Mouse (Mus musculus) urinary bladder, postnatal 25 days (tissue): ENCODE results near the gene Cdc34b.

Source experiments
- DNase-seq: peaks from one replicate; pipeline ENCODE4 v3.0.0; 2022; ENCODE audit warnings: low spot score

The Cdc34b gene

DNA sequence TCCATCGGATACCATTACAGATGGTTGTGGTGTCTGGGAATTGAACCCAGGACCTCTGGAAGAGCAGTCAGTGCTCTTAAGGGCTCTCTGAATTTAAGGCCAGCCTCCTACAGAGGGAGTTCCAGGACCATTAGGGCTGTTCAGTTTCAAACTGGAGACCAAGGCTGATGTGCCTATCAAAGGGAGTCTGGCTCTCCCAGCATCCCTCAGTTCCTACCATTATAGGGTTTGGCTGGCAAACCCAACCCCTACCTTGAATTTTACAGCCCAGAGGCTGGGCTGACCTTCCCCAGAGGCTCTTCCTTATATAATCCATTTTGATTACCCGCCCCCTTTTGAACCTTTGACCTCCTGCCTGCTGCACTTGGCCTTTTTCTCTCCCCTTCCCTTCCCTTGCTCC is 5.8 kb upstream of the Cdc34b start:
- no peak for DNase-seq

DNA sequence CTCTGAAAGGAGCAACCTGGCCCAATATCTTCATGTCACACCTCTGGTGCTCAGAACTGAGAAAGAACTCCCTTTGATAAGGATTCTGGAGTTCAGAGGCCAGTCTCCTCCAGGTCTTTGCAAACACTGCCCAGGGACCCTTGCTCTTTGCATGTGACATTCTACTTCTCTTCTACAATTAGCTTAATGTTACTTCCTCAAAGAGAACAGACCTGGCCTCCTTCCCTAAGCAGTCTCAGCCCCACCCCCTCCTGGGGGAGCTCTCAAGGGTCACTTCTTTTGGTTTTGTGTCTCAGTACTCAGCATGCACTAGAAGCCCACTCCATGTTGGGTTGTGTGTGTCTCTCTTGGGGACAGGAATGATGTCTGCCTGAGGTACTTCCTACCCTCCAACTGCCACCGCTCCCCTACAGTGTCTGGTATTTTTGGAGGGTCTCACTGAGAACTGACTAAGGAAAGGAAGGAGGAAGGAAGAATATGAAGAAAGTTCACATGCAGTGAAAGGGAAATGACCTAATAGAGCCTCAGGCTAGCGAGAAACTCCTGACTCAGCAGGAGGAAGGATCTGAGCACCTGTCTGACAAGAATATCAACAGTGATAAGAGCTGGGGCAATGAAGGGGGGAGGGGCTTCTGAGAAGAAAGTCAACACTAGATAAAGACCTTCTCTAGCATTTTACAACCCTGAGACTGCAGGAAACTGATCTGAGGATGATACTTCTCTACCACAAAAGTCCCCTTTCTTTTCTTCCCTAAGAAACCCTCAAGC is 11.5 kb downstream of the Cdc34b start:
- peak; percentile 18 for DNase-seq

DNA sequence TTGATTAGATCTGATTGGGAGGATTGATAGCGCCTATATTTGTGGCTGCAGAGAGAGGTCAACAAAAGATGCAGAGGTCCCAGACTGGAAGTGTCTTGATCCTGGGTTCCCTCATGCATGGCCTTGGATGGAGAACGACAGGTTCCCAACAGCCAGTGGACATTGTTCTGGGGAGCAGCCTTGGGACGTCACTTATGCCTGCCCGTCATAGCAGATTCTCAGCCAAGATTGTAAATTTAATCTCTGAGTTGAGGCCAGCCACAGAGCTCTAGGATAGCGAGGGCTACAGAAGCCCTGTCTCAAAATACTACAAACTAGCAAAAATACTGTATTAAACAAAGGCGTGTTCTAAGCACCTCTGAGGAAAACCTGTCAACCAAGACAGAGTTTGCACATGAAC is 18.3 kb downstream of the Cdc34b start:
- no peak for DNase-seq

DNA sequence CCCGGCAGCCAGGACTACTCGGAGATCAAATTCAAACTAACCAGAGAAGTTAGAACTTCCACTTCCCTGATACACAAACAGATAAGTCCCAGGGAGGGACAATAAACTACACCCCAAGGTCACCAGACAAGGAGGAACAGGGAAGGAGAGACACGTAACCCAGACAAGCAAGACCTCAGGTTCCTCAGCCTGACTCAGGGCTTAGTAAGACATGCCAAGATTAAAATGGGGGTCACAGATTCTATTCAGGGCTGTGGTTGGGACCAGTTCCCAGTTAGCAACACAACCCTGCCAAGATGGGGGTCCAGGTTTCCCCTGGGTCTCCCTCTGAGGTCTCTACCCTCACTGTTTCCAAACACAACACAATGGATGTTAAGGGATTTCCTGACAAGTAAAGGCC is 18.8 kb downstream of the Cdc34b start:
- DNase-seq: no peak

DNA sequence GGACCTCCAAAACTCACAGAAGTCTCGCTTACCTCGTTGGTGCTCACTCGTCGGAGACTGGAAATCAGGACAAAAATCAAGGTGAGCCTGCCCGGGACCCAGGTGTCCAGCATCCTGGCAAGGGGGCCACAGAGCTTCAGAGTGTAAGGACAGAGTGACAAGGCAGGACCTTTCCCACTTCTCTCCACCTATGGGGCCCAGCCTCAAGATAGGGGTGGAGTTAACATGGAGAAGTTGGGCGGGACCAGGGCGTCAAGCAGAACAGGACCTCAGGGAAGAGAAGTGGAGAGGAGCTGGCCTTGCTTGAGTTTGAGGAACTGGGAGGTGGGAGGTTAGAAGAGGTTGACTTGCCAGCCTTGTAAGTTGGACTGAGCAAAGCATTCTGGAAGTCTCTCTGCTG is 19.2 kb downstream of the Cdc34b start:
- DNase-seq: no peak

DNA sequence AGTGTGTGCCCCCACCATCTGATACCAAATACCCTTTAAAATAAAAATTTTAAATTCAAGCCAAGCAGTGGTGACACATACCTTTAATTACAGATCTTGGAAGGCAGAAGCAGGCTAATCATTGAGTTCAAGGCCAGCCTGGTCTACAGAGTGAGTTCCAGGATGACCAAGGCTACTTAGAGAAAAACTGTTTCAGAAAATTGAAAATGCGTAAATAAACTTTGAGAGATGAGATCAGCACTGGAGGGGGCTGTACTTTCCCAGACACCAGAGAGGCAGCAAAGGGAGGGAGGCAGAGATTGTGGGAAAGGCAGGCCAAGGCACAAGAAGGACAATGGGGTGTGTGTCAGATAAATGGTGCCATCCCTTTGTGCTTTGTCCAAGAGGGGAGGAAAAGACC is 20.7 kb downstream of the Cdc34b start:
- DNase-seq: no peak

DNA sequence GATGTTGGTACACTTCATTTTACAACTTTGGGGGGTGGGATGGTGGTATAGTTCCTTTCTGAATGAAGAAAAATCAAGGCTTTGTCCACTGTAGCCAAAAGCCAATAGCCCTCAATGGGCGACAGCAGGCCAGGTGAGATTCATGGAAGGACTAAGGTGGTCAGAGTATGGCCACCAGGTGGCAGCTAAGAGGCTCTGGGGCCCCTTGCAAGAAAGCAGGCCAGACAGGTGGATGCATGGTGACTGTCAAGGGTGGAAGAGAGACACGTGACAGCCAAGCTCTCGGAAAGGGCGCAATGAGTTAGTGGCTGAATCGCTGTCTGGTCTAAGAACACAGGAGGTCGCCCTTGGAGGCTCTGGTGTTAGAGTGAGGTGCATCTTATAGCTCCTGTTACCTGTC is 21.2 kb downstream of the Cdc34b start:
- DNase-seq: no peak

DNA sequence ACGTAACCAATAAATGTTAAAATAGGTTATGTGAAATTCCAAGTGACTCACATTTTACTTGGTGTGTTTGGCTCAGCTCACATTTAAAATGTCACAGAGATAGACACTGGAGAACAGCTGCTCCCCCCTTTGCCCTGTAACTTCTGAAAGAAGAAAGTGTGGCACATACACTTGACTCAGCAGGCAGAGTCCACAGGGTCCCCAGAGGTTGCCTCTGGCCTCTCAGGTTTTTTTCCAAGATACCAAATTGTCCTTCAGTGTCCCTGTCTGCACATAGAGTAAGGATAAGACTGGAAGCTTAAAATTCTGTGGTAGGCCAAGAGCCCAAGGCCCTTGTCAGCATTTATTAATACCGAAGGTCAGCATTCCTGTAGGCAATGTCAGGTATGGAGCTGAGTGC is 25.7 kb downstream of the Cdc34b start:
- DNase-seq: no peak

DNA sequence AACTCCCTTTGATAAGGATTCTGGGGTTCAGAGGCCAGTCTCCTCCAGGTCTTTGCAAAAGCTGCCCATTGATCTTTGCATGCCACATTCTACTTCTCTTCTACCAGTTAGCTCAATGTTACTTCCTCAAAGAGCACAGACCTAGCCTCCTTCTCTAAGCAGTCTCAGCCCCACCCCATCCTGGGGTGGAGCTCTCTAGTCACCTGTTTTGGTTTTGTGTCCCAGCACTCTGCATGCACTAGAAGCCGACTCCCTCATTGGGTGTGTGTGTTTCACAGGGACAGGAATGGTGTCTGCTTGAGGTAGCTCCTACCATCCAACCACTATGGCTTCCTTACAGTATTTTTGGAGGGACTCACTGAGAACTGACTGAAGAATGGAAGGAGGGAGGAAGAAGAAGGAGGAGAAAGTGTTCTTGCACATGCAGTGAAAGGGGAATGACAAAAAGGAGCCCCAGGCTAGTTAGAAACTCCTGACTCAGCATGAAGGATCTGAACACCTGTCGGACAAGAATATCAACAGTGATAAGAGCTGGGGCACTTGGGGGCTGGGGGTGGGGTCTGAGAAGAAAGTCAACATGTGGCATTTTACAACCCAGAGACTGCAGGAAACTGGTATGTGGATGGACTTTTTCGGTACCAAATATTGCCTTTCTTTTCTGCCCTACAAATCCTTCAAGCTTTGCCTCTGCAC is 30.9 kb downstream of the Cdc34b start:
- DNase-seq: no peak

DNA sequence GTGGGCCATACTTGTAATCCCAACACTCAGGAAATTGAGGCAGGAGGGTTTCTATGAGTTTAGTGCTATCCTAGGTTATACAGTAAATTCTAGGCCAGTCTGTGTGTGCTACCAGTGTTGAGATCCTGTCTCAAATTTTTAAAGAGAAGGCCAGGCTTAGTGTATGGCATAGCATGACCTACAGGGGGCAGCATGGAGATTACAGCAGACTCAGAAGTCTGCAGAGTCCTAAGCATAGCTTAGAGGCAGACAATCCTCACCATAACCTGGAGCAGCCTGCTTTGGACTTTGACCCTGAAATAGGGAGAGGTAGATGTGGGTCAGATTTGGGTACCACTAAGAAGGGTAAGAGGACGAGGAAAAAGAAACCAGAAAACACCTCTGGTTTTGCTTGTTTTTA is 32.3 kb downstream of the Cdc34b start:
- no peak for DNase-seq

DNA sequence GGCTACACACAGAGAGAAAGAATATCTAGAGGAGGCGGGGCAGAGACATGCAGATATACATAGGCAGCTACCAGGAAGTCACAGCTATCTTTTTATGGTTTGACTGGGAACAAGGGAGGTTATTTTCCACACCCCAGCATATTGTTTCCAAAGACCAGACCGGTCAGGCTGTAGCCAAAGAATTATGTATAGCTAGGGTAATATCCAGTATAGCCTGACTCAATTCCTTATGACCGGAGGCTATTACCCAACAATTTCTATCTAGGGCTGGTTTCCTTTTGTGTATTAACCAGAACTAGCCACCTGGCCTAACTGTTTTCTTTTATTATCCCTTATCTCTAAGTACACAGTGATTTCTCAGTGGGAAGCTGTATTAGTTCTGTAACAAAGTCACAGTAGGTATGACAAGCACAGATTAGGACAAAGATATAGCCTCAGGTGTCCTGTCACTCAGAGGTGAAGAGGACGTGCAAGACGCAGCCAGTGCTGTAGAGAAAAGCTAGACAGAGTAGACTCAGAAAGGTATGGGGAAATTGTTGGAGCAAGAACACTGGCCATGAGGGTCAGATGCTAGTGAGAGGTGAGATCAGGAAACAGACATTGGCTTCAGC is 33.4 kb downstream of the Cdc34b start:
- DNase-seq: no peak

DNA sequence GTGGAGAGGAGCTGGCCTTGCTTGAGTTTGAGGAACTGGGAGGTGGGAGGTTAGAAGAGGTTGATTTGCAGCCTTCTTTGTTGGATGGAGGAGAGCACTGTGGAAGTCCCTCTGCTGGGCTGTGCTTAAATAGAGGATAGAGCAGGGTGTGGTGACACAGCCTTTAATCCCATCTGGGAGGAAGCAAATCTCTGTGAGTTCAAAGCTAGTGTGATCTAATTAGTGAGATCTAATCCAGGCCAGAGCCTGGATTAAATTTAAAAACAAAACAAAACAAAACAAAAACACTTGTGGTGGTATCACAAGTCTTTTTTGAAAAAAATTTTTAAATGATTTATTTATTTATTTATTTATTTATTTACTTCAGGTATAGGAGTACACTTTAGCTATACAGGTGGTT is 41.0 kb downstream of the Cdc34b start, which contains the start of gene Tmem92:
Gene Tmem92 (minus strand): TSS at position 101 of the 400 bp plus-strand sequence.
- DNase-seq: no peak

DNA sequence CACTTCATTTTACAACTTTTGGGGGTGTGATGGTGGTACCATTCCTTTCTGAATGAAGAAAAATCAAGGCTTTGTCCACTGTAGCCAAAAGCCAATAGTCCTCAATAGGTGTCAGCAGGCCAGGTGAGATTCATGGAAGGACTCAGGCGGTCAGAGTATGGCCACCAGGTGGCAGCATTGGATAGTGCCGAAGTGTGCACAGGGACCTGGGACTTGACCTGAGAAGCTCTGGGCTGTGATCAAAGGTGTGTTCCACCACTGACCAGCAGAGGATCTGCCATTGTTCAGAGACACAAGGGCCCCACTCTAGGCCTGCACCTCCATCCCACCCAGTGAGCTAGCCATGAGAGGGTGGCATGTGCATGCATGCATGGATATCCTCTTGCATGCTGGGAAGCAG is 43.7 kb downstream of the Cdc34b start:
- peak; percentile 69 for DNase-seq

DNA sequence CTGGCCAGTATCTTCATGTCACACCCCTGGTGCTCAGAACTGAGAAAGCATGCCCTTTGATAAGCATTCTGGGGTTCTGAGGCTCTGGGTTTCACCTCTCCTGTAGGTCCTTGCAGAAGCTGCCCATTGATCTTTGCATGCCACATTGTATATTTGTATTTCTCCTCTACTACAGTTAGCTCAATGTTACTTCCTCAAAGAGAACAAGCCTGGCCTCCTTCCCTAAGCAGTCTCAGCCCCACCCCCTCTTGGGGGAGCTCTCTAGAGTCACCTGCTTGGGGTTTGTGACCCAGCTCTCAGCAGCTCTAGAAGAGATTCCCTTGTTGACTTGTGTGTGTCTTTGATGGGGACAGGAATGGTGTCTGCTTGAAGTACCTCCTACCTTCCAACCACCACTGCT is 50.1 kb downstream of the Cdc34b start:
- no peak for DNase-seq
